Mouse (Mus musculus): ENCODE data around the gene Cstf2t.

Gene Cstf2t

DNA sequence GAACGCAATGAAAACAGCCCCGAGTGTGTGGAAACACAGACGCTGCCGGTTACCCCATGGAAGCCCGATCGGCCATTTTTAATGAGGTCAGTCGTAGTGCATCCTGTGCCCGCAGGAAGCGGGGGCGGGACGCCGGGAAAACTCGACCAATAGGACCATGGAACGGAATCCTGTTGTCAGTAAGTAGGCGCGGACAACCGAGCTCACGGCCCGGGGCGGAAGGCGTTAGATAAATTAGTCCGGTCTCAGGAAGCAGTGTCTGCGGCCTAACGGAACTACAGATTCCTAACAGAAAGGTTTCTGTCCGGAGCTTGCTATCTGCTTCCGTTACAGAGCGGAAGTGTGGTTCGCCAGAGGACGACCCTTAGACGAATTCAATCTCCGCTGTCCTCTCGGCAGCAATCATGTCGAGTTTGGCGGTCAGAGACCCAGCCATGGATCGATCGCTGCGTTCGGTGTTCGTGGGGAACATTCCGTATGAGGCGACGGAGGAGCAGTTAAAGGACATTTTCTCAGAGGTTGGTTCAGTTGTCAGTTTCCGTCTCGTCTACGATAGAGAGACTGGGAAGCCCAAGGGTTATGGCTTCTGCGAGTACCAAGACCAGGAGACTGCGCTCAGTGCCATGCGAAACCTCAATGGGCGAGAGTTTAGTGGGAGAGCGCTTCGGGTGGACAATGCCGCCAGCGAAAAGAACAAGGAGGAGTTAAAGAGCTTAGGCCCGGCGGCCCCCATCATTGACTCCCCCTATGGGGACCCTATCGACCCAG is at the start of gene Cstf2t:
TSS of gene Cstf2t (plus strand) at position 176 of the 768 bp plus-strand sequence.
- DNase-seq, result peak; percentile 97

- no peak for DNase-seq
Measured at GRCm38 (mm10) chr19:31038951-31039350, 43.7 kb upstream of the Cstf2t start.

GRCm38 (mm10) chr19:31040948-31041847 is 41.4 kb upstream of the Cstf2t start:
- no peak for DNase-seq

- no peak for DNase-seq
Measured at GRCm38 (mm10) chr19:31046601-31047000, 36.0 kb upstream of the Cstf2t start.

GRCm38 (mm10) chr19:31064740-31065139 is 17.9 kb upstream of the Cstf2t start:
- no peak for DNase-seq

DNA sequence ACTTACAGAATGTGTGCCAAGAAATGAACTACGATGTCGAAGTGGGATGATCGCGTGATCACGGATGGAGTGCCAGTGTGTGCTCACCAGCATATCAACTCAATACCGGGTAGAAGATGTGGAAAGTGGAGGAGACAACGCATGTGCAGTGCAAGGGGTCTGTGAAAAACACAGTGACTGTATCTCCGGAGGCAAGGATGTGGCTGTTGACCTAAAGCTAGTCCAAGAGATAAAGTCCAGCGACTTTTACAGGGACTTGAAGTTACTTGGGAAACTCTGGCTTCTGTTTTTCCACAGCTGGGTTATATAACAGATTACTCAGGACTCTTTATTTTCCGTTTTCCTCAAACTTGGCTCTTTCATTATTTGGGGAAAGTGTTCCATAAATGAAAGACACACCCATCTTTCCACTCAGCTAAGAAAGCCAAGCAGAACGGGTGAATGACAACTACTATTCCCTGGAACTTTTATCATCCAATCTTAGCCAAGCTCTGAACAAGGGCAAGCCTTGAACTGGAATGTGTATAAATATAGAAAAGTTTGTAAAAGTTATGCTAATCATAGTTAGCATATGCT is 17.3 kb upstream of the Cstf2t start:
- DNase-seq, result no peak

DNA sequence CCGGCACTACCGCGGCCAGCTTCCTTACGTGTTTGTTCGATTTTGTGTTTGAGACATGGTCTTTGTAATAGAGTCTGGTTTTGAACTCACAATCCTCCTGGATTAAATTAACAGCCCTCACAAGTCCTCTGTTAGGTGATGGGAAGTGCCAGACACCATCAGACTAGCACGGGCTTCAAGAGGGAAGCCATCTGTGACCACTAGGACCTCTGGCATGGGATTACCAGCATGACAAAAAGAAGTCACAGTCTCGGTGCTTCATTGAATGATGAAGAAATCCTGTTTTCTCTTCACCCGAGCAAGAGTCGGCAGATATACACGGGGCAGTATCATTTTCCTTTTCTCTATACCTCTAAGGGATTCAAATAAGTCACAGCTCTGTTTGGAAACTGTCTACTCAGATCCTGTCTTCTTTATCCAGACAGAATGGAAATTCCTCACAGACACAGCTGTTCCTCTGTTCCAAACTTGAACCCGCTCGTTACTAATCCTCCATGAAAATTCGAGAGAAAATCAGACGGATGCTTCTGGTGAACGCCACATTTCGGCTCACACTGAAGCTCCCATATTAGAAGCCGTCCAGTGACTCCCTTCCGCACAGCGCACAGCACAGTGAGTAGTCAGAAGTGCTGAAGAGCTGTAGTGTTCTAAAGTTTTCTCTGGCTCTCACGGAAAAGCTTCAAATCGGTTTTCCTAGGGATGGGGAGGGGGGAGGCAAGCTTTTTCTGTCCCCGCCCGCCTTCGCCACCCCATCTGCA is 8.5 kb upstream of the Cstf2t start:
- DNase-seq, result peak; percentile 5

DNA sequence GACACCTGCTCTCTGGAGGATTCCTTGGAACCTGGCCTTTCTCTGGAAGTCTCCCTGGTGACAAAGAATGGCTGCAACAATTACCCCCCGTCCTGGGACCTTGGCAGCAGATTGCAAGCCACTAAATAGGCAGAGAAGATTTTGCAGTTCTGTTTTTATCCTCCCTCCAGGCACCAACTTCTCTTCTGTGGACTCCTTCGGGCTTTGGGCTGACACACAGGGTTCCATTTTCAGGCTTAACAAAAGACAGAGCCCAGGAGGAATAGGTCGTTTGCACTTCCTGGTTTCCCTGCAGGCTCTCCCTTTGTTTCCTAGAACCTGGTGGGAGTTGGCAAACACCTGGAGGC is 7.9 kb upstream of the Cstf2t start:
- DNase-seq, result peak; percentile 4

DNA sequence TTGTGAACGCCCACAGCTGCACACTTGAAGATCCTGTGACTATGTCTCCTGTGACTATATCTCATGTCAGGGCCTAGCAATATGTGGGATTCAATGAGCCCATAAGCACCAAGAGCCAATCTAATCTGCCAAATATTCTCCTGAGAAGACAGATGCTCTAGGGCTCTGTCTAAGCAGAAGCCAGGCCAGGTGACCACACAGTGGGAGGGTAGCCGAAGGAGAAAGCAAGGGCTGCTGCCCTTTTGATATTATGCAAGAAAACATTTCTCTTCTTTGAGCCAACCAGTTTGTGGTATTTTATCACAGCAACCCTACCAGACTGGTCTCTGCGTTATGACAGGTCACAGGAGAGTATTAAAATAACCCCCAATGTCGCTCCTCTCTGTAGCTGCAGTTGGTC is 6.5 kb upstream of the Cstf2t start:
- no peak for DNase-seq

- DNase-seq, result no peak
Measured at GRCm38 (mm10) chr19:31078241-31078640, 4.4 kb upstream of the Cstf2t start.

- DNase-seq, result no peak
Measured at GRCm38 (mm10) chr19:31082226-31082625, 411 bp upstream of the Cstf2t start.

DNA sequence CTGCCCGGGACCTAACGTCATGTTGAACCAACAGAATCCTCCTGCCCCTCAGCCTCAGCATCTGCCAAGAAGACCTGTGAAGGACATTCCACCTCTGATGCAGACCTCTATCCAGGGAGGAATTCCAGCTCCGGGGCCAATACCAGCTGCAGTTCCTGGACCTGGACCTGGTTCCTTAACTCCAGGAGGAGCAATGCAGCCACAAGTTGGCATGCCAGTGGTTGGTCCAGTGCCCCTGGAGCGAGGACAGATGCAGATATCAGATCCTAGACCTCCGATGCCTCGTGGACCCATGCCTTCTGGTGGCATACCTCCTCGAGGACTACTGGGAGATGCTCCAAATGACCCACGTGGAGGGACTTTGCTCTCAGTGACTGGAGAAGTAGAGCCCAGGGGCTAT is 1.1 kb downstream of the Cstf2t start:
- no peak for DNase-seq

GRCm38 (mm10) chr19:31097857-31098256 is 15.2 kb downstream of the Cstf2t start:
- DNase-seq, result no peak

GRCm38 (mm10) chr19:31099369-31099768 is 16.7 kb downstream of the Cstf2t start:
- DNase-seq, result no peak

DNA sequence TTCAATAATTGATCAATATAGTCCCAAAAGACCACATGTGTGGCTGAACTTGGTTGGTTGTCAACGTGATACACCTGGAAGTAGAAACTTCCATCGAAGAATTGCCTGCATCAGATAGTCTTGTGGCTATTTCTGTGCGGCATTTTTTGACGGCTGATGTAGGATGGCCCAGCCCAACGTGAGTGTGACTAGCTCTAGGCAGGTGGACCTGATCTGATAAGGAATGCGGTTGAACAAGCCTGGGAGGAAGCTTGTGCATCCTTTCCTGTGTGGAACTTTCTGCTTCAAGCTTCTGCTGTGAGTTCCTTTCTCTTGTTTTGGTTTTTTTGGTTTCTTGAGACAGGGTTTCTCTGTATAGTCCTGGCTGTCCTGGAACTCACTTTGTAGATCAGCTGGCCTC is 22.1 kb downstream of the Cstf2t start:
- DNase-seq, result no peak

DNA sequence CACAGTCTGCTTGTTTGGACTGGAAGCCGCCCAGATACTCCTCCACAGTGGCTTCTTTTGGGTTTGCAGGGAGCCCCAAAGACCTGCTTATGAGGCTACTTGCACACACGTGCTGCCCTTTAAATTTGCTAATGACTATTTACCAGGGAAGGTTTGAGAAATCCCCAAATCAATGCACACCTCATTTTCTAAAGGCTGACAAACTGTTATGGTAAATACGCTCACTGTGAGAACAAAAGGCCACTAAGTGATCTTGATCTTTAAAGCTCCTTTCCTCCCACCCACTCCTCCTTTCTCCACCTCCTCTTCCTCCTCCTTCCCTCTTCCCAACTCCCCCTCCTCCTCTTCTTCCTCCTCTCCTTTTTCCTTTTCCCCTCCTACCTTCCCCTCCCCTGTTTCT is 23.4 kb downstream of the Cstf2t start:
- no peak for DNase-seq

DNA sequence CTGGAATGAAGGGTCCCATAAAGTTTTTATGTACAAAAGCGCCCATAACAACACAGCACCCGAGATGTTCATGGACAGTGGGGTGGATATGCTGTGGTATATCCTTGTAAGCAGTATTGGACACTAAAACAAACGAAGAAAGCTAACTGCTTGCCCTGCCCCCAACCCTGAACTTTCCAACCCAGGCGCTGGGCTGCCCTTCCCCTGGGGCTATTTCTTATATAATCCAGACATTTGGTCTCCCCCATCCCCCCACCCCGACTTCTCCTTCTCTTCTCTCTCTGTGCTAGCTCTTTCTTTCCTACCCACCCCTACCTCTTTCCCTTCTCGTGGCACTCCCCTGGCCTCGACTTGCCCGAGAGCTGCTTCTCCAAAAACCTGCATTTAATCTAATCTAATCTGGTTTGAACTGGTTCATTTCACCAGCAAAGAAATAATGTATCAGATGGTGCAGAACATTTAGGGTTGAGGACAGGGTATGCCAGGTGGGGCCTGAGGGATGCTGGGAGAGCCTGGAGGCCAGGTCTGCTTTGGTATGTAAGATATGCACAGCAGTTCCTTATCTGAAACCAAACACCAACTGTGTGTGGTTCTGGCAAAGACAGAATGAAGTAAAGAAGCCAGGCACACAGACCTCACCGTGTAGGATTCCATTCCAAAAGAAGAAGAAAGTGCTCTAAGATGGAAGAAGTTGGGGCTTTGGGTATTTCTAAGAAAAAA is 24.4 kb downstream of the Cstf2t start:
- no peak for DNase-seq

- no peak for DNase-seq
Measured at GRCm38 (mm10) chr19:31114690-31115089, 32.1 kb downstream of the Cstf2t start.

- no peak for DNase-seq
Measured at GRCm38 (mm10) chr19:31124628-31125027, 42.0 kb downstream of the Cstf2t start.

GRCm38 (mm10) chr19:31132614-31133013 is 50.0 kb downstream of the Cstf2t start:
- no peak for DNase-seq

DNA sequence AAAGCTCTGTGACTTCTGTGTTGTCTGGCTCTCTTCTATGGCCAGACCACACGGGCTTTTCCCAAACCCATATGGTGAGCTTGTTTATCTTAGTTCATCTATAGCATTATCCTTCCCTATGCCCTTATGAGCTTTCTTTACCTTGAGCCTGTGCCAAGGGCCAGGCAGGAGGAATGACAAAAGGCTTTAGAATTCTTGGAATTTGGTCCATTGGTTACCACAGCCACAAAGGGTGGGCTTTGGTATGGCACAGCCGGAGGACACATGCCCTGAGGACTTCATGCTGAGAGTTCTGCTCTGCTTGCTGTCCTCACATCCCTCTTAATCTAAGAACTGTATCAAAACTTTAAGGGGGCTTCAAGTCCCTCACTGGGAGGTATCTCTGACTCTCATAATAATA is 53.7 kb downstream of the Cstf2t start:
- DNase-seq, result no peak
